Mouse (Mus musculus) forebrain, embryonic 12.5 days (tissue): ENCODE measurements at regions not wholly inside any gene's neighbourhood (a gene's known extent, or its start where the extent isn't known, plus 50 kb on each side); places are given as distances from the start of the nearest gene placed in this dataset. TPM values are rescaled to one million over a fixed set of nuclear protein-coding genes. Genes with fewer than 3 reads are reported as not detected.

Source experiments
- ATAC-seq: fragments of 200-750 bp; cut with Nextera tagmentation; 2 replicates; pipeline ENCODE4 v1.8.0; 2017; ENCODE audit warnings: moderate TSS enrichment; ENCODE audit not compliant: low FRiP score
- H3K27ac ChIP-seq: fragments of 300-500 bp; sonication (generic); 2 replicates; pipeline ENCODE4 v1.5.1; 2016; ENCODE audit warnings: mild to moderate bottlenecking
- H3K27me3 ChIP-seq: fragments of 300-500 bp; sonication (generic); 2 replicates; pipeline ENCODE4 v1.6.1; 2016; ENCODE audit warnings: mild to moderate bottlenecking
- H3K36me3 ChIP-seq: fragments of 300-500 bp; sonication (generic); replicated peaks from 2 replicates; pipeline ENCODE4 v1.6.1; 2016; ENCODE audit warnings: mild to moderate bottlenecking
- H3K4me1 ChIP-seq: fragments of 300-500 bp; sonication (generic); 2 replicates; pipeline ENCODE4 v1.6.1; 2016
- H3K4me2 ChIP-seq: fragments of 300-500 bp; sonication (generic); 2 replicates; pipeline ENCODE4 v1.6.1; 2016; ENCODE audit warnings: mild to moderate bottlenecking, moderate library complexity
- H3K4me3 ChIP-seq: fragments of 300-500 bp; sonication (generic); replicated peaks from 2 replicates; pipeline ENCODE4 v1.5.1; 2016; ENCODE audit warnings: mild to moderate bottlenecking
- H3K9ac ChIP-seq: fragments of 300-500 bp; sonication (generic); 2 replicates; pipeline ENCODE4 v1.6.1; 2016; ENCODE audit warnings: mild to moderate bottlenecking
- H3K9me3 ChIP-seq: fragments of 300-500 bp; sonication (generic); 2 replicates; pipeline ENCODE4 v1.6.1; 2016
- WGBS: fragments of 180-500 bp; shearing (Covaris S2); methylation state at CpG from one replicate; pipeline ENCODE4 v1.1.7; 2016; 5-methylcytosine and 5-hydroxymethylcytosine counted together
- microRNA counts: library from miRNA; unstranded; fragments of <30 nt; microRNA quantifications from one replicate; lab custom pipeline; 2017
- microRNA-seq: library from miRNA; unstranded; fragments of <30 nt; microRNA quantifications from one replicate; pipeline ENCODE4, GENCODE M21; 2017

DNA sequence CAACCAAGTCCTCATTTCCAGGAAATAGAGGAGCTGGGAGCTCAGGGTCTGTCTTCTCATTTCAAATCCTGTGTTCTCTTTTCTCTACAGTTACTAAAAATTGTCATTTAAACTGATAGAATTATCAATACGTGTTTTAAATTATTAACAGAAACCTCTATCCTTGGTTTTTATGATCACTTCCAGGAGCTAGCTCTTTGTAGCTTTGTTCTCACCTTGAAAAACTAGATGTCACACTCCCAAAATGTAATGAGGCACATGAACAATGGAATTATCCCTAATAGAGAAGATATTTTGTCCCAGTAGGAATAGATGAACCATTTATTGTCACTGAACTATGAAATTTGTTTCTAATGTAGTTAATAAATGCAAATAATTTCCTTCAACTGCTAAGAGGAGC, 60.0 kb upstream of the Fam216b start:
- Histone ChIP-seq H3K27ac (no peak overlapping the region), H3K4me1 (no peaks in the 10 kb centered on the region), H3K27me3 (no peaks in the 10 kb centered on the region), H3K36me3 (no peaks in the 10 kb centered on the region), H3K4me3 (no peak overlapping the region), H3K9me3 (peaks cover 8% of the 10 kb centered on the region; the same call in 1 of the 2 replicates), H3K4me2 (no peak overlapping the region), H3K9ac (no peak overlapping the region)
- no peak for ATAC-seq
- 82% methylated on average over 1 of the region's 1 CpGs for WGBS

DNA sequence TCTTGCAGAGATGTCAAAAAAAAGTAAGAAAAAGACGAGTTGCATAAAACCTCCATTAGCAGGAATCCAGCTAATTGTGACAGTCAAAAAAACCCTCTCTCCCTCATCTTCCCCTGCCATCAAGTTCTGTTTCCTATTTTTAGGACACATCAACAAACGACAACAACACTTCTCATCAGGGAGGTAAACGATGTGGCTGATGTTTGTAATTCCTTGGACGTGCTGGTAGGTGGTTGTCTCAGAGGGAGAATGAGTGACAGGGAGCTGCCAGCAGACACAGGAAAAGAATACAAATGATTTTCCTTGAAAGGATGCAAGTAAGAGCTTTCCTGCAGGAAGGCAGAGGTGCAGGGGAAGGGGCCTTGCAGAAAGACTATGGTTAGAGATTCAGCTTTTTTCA, 54.9 kb upstream of the Fam216b start:
- Histone ChIP-seq H3K36me3 (no peaks in the 10 kb centered on the region), H3K27me3 (no peaks in the 10 kb centered on the region), H3K4me3 (no peak overlapping the region), H3K4me2 (no peak overlapping the region), H3K9ac (no peak overlapping the region), H3K9me3 (peaks cover 8% of the 10 kb centered on the region; the same call in 1 of the 2 replicates), H3K4me1 (no peaks in the 10 kb centered on the region), H3K27ac (no peak overlapping the region)
- WGBS: 30% methylated on average over 4 of the region's 4 CpGs
- no peak for ATAC-seq

MicroRNAs in the stretch of these regions (microRNA counts, 519-probe panel; counts per million panel counts)
- microRNA mmu-miR-1971 (lab: Ali Mortazavi, UCI): not detected

Small RNA genes lying in the stretch of these regions (microRNA-seq; reads per million reads assigned to microRNA genes)
- not detected for gene Mir1971
